Mouse (Mus musculus): Measurements from ENCODE around the gene Tomm20.

The Tomm20 gene

DNA sequence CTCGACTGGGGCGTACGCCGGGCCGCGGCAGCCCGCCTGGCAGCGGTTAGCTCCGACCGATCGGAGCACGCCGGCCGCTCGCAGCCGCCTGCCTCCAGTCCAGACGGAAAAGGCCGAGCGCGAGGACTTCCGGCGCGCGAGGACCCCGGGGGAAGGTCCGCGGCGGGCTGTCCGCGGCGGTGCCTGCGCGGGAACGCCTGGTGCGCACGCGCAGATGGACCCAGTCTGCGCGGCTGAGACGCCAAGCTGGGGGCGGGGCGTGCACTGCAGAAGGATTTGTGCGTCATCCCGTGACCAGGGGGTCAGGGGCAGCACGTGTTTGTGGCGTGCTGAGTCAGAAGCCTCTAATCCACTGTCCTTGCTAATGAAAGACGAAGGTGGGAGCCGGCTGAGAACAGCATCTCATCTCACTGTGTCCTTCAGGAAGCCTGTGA is at the start of gene Tomm20:
TSS of gene Tomm20 (minus strand) at position 115 of the 434 bp plus-strand sequence.
- in situ Hi-C loops (cut with MboI, MseI), result no loop called here

DNA sequence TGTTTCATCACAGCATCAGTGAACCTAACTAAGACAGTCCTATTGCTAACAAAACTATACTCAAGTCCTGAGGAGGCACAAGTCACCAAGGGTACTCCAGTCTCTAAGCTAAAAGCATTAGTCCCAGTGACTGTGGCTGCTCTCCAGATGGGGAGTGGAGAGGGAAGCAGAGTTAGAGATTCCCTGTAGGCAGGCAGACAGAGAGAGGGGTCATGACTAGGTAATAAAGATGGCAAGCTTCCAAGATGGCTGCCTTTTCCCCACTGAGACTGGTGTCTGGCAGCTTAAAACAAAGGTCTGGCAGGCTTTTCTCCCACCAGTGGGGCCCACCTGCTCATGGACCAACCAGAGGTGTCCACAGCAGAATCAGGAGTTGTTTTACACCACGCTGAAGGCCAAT is 48.9 kb upstream of the Tomm20 start:
- in situ Hi-C loops (cut with MboI, MseI), result no loop called here

DNA sequence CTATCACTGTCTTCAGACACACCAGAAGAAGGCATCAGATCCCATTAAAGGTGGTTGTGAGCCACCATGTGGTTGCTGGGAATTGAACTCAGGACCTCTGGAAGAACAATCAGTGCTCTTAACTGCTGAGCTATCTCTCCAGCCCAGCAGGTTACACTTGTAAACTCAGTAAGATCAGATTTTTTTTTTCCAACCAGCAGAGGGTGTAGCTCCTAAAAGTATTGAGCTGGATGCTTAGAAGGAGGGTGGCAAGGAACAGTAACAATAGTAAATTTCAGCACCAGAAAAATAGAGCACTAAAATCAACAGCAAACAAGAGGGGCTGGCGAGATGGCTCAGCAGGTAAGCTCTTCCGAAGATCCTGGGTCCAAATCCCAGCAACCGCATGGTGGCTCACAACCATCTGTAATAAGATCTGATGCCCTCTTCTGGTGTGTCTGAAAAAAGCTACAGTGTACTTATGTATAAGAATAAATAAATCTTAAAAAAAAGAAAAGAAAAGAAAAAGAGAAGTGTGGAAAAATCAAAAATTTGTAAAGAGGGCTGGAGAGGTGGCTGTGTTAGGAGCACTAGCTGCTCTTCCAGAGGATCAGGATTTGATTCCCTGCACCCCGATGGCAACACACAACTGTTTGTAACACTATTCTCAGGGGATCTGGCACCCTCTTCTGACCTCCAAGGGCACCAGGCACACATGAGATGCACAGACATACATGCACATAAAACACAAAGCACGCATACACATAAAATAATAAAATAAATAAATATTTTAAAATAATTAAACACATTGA is 43.9 kb upstream of the Tomm20 start:
- in situ Hi-C loops (cut with MboI, MseI), result loop anchor here (5.0 kb wide), 2 partner anchors 148 to 183 kb away; no protein-coding TSS in a partner anchor

DNA sequence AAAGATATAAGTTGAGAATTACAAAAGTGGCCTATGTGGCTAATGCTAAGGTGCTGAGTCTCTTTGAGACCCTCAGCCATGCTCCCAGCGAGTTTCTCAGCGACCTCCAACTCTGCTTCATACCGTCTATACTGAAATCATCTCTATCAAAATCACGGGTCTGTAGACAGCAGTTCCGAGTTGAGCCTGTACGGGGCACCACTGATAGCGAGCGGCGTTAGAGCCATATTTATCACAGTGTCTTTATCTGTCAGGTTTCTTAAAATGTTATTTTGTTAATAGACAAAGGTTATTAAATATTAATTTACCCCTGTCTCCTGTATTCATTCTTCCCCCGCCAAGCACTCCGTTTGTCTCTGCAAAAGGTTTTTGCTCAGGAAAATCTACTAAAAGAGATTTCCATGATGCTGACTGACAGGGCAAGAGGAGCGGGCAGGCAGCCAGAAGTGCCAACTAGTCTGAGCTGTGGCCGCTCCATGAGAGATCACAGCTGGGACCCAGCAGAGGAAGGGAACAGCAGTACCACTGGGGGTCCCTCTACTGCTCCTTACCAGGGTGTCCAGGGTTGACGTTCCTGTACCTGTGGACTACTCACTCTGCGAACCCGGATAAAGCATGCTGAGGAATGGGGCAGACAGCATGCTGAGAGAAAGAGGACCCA is 42.8 kb upstream of the Tomm20 start:
- in situ Hi-C loops (cut with MboI, MseI), result loop anchor here (5.0 kb wide), 2 partner anchors 149 to 184 kb away; no protein-coding TSS in a partner anchor

DNA sequence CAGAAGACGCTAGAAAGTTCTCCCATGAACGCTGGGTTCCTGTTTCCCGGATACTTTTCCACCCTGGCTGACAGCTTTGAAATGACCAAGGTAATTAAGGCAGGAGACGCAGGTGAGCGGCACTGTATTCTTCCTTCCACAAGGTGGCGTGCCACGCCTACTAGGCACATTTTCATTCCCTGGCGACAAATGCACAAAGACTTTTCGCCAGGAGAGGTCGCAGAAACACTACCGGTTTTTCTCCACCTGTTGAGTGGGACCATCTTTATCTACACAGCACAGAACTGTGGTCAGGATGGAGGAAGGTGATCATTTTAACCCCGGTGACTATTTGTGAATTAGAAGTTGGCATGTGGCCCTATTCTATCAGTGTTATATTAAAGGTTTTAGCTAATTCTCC is 40.9 kb upstream of the Tomm20 start:
- in situ Hi-C loops (cut with MboI, MseI), result loop anchor here (5.0 kb wide), 2 partner anchors 151 to 186 kb away; no protein-coding TSS in a partner anchor

DNA sequence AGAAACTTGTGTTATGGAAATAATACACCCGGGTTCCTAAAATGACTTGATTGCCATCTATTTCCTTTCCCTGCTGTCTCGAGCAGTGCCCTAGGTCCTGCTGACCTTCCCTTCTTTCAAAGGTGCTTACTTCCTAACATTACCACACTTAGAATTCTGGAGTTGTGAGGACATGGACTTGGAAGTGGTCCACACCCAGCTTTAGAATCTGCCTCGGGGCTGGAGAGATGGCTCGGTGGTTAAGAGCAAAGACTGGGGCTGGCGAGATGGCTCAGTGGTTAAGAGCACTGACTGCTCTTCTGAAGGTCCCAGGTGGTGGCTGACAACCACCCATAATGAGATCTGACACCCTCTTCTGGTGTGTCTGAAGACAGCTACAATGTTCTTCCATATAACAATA is 34.4 kb upstream of the Tomm20 start:
- in situ Hi-C loops (cut with MboI, MseI), result no loop called here

DNA sequence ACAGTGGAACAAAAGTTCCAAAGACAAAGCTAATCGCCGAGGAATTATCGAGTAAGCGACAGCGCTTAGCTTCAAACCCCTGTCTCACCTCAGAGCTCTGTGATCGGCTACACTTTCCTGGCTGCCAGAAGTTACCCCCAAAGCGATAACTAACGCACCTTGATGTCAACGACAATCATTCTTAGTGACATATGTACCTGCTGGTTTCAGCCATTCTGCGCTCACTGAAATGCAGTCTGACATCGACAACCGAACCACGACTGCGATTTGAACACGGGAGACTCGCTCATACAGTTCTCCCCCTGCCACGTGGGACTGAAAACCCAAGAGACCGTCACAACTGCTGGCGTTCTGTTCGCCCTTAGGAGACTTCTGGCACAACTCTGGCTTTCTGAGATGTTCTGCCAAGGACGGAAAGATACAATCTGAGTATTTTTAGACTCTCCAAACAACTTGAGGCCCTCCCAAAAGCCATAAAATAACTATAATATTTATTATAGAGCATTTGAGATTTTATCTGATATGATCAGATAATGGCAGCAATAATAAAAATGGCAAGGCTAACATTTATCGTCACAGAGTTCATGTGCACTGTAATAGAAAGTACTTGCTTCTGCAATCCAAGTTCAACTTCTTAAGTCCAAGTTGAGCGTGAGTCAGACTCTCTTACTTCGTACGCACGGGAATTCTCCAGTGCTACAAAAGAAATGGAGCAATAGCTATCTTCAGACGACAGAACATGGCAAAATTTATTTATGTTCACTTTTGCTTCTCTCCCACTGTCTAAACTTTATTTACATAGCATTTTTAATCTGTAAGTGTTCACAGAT is 33.7 kb upstream of the Tomm20 start:
- in situ Hi-C loops (cut with MboI, MseI), result loop anchor here (10.0 kb wide), 1 partner anchor 1185 kb away; no protein-coding TSS in a partner anchor

DNA sequence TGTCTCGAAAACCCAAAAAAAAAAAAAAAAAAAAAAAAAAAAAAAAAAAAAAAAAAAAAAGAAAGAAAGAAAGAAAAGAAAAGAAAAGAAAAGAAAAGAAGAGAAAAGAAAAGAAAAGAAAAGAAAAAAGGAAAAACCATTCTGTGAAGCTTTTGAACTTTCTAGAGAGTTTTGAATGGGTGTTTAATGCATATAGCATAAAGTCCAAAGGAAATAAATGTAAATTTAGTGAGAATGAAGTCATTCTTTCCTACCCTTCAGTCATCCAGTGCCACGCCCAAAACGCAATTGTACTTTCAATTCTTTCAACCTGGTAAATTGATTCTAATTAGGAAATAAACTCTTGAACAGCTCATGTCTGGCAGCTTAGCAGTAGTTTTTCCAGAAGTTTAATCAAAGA is 32.9 kb upstream of the Tomm20 start:
- in situ Hi-C loops (cut with MboI, MseI), result loop anchor here (10.0 kb wide), 1 partner anchor 1186 kb away; no protein-coding TSS in a partner anchor

DNA sequence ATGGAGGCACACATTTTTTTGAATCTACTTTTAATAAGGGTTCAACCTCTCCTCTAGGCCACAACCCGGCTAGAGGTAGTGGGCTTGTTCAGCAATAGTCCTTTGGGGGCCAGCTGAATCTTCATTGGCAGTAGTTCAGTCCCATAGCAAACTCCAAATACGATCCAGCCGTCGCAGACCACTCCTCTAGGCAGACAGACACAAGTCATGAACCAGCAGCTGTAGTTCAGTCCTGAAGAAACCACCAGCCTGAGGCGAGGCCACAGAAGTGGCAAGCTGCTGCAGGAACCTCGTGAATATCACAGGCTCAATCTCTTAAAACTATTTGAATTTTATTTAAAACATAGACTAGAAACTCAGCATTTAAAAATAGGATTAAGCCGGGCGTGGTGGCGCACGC is 32.4 kb upstream of the Tomm20 start:
- in situ Hi-C loops (cut with MboI, MseI), result loop anchor here (10.0 kb wide), 1 partner anchor 1187 kb away; no protein-coding TSS in a partner anchor

DNA sequence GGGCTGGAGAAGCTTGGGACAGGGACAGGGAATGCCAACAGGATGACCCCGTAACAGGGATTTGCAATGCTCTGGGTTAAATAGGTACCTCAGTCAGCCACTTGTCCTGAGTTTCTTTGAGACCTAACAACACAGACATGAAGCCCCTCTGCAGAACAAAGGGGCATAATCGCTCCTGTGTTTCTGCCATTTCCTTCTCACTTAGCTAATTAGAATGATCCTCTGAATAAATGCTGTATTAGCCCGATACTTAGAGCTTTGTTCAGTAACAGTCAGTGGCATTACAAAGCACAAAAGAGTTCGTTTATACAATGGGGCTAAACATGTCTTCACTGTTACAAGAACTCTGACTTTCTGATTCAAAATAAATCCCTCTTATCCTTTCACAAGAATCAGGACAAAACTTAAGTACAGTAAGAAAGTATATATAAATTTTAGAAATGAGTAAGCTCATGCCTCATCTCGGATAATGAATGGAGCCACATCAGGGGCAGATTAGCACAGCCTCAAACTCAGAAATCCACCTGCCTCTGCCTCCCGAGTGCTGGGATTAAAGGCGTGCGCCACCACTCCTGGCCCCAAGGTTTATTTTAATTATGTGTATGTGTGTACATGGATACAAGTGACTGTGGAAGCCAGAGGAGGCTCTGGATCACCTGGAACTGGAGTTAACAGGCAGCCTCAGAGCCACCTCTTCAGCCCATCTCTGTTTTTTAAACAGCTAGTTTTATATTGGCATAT is 31.1 kb upstream of the Tomm20 start:
- in situ Hi-C loops (cut with MboI, MseI), result loop anchor here (10.0 kb wide), 1 partner anchor 1188 kb away; no protein-coding TSS in a partner anchor

DNA sequence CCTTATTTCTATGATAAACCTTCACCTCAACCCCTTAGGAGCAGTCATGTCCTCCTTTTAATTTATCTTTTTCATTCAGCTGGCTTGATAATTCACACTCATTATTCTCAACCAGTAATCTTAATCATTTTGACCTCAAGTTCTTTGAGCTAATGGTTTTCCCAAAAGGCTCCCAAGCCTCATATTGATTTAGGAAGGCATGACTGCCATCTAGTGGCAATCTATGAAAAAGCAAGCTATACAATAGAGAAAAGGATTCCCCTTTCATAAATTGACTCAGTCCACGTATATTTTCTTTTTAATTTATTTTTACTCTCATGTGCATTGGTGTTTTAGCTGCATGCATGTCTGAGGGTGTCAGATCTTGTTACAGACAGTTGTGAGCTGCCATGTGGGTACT is 30.1 kb upstream of the Tomm20 start:
- in situ Hi-C loops (cut with MboI, MseI), result loop anchor here (10.0 kb wide), 1 partner anchor 1189 kb away; no protein-coding TSS in a partner anchor

DNA sequence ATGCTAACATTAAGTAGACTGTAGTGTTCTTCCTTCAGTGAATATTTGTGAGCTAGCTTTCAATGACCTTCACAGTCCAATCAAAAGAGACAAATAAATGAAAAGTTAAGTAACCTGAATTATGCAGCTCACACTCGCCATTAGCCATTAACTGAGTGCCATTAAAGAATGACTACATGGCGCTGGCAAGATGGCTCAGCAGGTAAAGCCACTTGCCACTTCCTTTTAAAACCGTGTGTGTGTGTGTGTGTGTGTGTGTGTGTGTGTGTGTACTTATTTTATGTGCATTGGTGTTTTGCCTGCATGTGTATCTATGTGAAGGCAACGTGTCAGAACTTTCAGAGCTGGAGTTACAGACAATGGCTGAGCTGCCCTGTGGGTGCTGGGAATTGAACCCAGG is 28.9 kb upstream of the Tomm20 start:
- in situ Hi-C loops (cut with MboI, MseI), result loop anchor here (10.0 kb wide), 1 partner anchor 1190 kb away; no protein-coding TSS in a partner anchor

DNA sequence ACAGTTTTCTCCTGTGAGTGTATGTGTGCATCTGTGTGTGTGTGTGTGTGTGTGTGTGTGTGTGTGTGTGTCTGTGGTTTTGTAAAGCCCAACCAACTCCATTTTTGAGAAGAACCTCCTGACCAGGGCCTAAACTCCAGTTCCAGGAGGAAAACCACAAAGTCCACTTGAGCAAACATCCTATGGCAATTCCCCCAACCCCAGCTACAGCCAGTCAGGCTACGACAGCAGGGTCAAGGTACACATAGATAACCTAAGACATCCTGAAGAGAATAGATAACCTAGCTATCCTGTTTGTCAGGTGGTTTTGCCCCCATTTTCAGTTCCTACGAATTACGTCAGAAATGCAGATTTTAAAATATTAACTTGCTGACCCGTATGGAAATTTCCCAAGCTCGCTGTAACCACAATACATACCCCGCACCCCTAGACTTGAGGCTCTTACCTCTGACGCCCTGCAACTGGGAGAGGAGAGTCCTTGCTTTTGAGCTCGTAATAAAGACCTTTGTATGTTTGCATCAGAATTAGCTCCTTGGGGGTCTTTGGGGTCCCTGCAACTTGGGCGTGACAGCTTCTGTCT is 28.1 kb upstream of the Tomm20 start:
- in situ Hi-C loops (cut with MboI, MseI), result loop anchor here (10.0 kb wide), 1 partner anchor 1191 kb away; no protein-coding TSS in a partner anchor

DNA sequence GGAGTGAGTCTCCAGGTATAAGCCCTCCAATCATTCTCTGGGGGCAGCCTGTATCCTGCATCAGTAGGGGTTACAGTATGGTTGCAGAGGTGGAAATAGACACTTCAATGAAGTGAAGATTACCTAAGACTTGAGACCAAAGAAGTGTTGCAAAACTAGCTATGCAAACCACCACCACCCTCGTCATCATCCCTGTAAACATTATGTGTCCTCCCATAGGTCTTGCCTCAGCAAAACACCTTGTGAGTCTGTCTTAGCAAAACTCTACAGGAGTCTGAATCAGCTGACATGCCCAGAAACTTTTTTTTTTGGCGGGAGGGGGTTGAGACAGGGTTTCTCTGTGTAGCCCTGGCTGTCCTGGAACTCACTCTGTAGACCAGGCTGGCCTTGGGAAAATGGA is 27.0 kb upstream of the Tomm20 start:
- in situ Hi-C loops (cut with MboI, MseI), result loop anchor here (10.0 kb wide), 1 partner anchor 1192 kb away; no protein-coding TSS in a partner anchor

DNA sequence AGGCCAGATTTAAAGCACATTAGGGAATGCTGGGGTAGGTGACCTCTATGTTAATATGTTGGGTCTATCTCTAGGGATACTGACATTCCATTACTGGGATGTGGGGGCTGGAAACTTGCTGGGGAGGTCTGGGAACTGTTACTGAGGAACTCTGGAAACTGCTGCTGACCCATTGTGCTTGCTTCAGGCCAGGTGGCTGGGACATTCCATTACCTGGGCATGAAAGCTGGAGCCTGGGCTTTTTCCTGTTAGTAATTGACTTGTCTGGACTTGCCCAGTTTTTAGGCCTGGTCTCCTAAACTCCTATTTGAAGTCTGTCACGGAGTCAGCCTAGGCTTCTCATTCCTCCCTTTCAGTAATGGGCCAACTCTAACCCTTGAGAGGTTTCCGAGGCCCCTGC is 26.5 kb upstream of the Tomm20 start:
- in situ Hi-C loops (cut with MboI, MseI), result loop anchor here (10.0 kb wide), 1 partner anchor 1193 kb away; no protein-coding TSS in a partner anchor

DNA sequence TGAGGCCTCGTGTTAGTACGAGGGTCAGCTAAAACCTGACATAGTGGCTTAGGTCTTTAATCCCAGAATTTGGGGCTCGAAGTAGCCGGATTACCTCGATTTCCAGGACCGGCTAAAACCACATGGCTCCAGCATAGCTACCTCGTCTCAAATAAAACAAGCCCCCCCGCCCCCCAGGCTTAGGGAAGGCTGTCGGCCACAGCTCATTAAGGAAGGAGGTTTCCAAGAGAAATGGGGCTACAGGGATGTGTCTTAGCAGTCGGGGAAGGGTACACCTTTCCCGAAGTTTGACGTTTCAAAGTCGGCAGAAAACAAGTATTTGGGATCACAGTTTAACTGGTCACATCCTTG is 25.6 kb upstream of the Tomm20 start:
- in situ Hi-C loops (cut with MboI, MseI), result loop anchor here (10.0 kb wide), 1 partner anchor 1194 kb away; no protein-coding TSS in a partner anchor

DNA sequence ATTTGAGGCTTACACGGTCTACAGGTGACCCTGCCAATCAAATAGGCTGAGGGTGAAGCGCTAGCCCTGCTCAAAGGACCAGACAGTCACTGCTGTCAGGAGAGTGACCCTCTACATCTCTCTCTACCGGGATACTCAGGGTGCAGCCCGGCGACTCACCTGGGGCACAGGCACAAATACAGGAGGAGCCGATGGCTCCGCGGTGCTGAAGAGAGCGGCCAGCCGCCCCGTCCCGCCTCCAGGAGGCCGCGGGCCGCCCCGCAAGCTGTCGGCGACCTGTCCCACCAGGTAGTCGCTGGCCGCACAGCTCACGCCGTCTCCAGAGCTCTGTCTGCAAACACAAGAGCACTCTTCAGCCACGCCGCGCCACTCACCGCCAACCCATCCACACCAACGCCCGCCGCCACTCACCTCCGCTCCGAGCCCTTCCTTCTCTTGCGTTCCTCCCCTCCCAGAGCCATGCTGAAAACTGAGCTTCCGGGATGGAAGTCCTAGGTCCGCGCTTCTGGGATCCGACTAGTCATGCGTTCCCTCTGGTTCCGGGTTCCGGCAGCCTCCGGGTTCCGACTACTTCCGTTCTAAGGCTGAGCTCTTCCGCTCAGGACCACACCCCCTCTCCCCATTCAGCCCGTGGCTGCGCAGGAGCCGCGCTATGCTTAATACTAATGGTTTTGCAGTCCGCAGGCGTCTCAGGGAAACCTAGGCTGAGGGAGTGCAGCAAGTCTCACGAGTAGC is 25.1 kb upstream of the Tomm20 start, which contains the start of gene Rbm34:
TSS of gene Rbm34 (minus strand) at position 493 of the 735 bp plus-strand sequence.
- in situ Hi-C loops (cut with MboI, MseI), result loop anchor here (10.0 kb wide), 1 partner anchor 1194 kb away; no protein-coding TSS in a partner anchor

DNA sequence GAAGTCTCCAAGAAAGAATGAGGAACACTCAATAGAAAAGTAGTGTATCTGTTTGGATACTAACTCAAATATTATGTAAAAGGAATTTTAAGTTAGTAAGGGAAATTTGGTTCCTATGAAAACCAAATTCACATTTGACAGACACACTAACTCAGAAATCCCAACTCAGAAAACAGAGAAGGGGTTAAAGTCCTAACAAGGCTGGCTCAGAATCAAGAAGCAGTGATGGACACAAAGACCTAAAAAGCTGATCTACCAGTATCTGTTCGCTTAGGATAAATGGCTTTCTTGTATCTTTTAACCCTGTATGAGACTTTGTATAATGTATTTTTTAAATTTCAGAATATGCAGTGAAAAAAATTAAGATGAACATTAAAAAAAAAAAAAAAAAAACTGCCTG is 23.9 kb upstream of the Tomm20 start:
- in situ Hi-C loops (cut with MboI, MseI), result no loop called here

DNA sequence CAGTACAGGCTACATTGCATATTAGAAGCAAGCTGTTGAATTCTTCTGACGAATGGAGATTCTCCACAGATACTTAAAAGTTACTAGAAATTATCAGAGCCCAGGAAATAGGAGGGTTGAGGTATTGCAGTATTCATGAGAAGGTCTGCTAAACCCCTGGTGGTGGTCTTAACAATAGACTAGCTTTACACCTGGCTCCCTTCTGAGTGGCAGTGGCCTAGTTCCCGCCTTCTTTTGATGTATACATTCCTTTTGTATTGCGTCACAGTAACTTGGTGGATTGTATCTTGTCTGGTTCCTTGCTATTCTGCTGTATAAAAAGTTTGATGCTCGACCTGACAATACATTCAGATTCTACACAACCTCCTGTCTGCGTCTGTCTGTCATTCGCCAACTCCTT is 22.5 kb upstream of the Tomm20 start:
- in situ Hi-C loops (cut with MboI, MseI), result no loop called here

Measured in T-helper 1 cell (primary cell).